Mouse (Mus musculus): ENCODE data around the gene Wnt5a.

Wnt5a gene

DNA sequence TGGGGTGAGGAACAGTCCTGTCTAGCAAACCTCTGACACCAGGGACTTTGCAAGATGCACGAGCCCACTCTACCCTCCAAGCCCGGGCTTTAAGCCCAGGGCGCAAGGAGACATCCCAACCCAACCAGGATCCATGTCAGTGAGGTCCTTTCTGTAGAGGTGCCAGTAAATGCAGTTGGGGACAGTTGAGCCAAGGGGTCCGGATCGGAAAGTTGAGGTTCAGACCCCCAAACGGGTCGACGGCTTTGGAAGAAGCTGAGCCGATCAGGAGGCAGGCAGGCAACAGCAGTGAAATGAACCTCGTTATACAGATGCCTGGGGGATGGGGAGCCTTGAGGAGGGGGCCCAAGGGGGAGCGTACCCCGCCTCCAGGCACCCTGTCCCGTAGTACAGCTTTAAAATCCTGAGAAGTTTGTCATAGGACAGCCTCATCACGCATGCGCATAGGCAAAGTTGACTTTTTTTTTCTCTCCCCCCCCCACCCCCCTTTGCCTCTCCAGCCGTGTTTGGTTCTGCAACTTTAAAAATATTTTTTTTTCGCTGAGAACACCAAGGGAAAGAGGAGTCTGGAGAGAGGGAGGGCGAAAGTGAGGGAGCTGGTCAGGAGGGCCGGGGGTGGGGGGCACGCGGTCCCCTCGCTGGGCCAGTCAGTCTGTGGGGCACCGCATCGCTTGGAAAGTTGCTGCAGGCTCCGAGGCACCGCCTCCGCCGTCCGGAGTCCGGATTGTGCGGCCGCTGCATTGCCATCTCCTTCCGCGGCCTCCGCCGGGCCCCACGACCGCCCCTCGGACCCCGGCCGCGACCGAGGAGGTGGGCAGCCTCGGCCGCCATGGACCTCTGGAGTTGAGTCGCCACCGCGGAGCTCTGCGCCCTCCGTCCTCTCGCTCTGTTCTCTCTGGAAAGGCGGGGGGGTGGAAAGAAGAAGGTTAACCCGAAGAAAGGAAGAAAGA, at the start of gene Wnt5a:
TSS of gene Wnt5a (plus strand) at position 650 of the 950 bp plus-strand sequence.
- DNase-seq (ENCODE audit: low read depth, low spot score): peak; percentile 10

DNA sequence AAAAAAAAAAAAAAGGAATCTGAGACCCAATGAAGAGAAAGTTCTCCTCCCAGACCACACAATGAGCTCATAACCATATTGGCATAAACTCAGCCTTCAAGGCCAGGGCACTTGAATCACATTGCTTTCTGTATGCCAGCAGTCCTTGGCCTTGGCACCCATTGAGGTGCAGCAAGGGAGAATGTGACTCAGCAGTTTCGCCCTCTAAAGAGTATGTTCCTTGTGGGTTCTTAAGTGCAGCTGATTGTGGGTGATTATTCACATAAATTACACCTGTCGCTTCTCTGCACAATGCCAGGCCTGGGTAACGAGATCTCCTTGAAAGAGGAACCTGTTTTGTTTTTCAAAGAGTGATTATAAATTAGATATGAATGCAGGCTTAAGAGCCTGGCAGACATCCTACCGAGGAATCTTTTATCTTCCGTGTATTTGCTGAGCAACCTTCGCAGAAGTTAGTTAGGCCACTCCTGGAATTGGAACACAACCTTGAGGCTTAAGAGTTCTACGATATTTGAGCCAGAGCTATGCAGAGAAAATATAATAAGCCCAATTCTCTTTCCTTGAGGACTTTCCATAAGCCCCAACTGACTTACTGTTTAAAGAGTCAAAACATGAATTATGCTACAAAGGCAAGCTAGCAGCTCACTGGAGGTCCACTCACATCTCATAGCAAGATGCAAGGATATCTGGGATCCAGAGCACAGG, 48.0 kb upstream of the Wnt5a start:
- peak; percentile 59 for DNase-seq (ENCODE audit: low read depth, low spot score)

DNA sequence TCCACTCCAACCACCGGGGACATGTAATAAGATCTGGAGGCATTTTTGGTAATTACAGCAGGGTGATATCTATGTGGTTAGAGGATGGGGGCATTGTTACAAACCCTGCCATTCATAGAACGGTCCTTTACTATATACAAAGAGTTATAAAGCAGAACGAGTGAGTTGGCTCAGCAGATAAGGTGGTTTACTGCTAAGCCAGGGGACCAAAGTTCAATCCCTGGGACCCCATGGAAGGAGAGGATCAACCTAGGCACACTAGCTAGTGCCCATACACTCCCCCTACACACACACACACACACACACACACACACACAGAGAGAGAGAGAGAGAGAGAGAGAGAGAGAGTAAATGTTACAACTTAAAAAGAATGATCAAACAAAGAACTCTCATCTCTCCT, 47.1 kb upstream of the Wnt5a start:
- DNase-seq (ENCODE audit: low read depth, low spot score): no peak

DNA sequence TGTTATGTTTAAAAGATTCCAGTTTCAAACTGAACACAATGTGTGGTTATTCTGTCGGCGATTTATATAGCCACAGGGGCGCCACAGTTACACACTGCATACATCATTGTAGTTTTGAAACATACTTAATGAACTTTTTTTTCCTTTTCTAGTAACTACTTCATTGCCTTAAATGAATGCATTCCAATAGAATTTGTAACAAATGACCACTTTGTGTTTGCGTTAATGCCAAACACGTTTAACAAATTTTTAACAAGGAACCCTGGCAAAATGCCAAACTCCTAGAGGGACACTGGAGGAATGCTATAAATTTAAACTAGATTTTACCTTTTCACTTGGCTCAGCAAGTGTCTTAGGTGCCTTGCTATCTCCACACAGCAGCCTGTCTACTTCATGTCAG, 36.6 kb upstream of the Wnt5a start:
- no peak for DNase-seq (ENCODE audit: low read depth, low spot score)

DNA sequence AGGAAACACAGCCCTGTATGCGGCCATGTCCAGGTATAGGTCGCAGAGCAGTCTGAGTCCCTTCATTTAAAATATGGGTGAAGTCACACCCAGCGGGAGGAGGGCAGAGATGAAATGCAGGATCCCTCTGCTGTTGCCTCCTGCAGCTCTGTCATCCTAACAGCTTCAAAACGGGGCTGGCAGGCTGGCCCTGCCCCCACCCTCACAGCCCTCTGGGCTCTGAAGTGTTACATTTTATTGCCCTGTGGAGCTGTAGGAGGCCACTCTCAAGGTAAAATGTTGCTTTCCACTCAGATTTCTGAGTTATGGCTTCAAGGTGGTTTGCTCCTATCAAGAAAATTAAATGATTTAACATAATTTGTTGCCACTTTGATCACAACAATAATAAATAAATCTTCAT, 34.9 kb upstream of the Wnt5a start:
- DNase-seq (ENCODE audit: low read depth, low spot score): no peak

DNA sequence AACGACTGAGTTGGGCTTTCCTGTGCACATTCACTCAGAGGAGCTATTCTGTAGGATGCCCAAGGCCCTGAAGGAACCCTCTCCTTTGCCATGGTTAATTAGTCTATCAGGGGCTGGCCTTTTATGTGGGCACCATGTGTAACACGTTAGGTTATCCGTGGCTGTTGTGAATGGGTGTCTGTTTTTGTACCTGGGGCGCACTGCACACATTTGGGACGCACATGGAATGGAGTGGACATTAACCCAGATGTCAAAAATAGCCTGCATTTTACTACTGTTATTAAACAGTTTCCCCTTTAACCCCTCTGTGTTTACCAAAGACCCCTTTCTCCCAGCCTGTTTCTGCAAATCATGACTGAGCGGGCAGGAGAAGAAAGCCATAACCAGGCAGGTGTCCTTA, 34.3 kb upstream of the Wnt5a start:
- DNase-seq (ENCODE audit: low read depth, low spot score): no peak

DNA sequence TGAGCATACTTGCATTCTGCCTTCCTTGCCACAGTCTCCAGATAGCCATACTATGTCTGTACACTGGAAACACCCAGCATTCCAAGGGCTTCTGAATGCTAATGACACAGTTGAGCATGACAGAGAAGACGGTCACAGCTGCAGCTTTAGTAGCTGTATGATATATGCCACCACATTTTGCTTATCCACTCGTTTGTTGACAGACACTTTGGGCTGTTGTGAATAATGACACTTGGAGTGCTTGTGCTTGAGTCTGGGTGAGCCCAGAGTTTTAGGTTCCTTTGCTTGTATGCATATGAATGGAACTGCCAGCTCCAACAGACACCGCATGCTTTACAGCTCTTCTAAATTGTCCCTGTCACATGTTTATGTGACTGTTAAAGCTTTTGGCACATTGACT, 29.5 kb upstream of the Wnt5a start:
- peak; percentile 33 for DNase-seq (ENCODE audit: low read depth, low spot score)

DNA sequence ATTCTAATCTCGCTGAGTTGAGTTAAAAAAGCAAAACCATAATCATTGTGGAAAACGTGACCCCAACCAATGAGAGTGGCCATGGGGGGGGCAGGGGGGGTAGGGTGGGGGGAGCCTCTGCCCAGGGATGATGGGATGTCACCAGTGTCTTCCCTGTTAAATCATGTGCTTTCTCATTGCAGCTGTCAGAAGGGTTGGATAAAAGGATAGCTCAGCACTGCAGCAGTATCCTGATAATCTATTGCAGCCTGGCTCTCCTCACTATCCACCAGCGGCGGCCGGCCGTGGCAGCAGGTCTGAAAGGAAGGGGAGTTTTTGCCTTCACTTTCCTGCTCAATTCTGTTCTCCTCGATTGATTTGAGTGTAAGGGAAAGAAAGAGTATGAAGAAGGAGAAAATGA, 29.1 kb upstream of the Wnt5a start:
- DNase-seq (ENCODE audit: low read depth, low spot score): no peak

DNA sequence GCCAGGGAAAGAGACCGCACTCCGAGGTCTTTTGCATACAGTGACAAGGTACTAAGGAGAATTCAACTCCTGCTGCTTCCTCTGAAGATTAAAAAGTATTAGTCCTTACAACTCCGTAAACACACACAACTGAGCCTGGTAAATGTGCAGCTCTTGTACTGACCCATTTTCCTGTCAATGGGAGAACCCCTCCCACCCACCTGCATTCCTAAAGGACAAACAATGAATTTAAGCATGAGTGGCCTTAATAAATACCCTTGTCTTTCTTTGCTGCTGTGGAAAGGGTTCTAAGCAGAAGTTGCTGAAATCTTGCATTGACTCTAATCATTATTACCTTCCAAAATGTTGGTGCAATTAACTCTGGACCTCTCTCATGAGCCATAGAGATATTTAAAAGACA, 27.8 kb upstream of the Wnt5a start:
- no peak for DNase-seq (ENCODE audit: low read depth, low spot score)

DNA sequence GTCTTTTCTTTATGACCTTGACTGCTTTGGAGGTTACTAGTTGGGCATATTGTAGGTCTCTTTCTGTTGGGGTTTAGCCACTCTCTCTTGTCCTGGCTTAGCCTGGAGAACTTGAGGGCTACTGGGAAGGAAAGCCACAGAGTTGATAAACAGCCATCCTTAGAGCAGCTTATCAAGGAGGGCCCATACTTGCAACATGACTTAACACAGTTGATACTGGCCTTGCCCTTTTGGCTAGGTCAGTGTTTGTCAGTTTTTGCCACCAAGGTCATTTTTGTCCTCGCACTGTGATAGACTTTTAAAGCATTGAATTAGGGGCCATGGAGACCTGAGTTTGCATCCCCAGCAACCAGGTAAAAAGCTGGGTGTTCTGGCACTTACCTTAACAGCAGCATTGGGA, 23.7 kb upstream of the Wnt5a start:
- DNase-seq (ENCODE audit: low read depth, low spot score): no peak

DNA sequence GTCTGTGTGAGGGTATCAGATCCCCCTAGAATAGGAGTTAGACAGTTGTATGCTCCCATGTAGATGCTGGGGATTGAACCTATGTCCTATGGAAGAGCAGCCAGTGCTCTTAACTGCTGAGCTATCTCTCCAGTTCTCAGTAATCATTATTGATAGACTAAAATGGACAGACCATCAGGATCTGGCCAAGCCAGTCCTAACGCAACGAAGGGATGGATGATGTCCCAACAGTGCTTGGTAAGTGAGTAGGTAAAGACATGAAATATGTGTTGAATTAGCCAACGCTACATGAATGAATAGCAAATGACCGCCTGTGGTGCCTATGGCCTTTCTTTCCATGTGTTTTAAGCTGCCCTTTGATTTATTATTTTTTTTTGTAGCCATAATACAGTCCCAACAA, 10.7 kb upstream of the Wnt5a start:
- DNase-seq (ENCODE audit: low read depth, low spot score): no peak

DNA sequence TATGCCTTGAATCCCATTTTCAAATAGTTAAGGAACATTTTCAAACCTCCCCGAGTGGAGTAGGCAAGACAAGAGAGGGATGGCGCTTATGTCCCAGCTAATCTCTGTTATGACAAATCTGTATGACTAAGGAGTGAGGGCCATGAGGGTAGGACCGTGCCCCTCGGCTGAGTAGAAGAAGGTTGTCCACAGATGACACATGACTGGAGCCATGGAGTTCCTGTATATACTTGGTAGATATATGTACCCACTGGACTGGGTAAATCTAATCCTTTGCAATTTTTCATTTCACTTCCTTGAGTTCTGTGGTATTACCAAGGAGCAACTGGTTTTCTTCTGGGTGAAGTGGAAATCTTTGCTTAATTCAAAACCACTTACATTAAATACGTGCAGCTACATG, 10.3 kb upstream of the Wnt5a start:
- no peak for DNase-seq (ENCODE audit: low read depth, low spot score)

DNA sequence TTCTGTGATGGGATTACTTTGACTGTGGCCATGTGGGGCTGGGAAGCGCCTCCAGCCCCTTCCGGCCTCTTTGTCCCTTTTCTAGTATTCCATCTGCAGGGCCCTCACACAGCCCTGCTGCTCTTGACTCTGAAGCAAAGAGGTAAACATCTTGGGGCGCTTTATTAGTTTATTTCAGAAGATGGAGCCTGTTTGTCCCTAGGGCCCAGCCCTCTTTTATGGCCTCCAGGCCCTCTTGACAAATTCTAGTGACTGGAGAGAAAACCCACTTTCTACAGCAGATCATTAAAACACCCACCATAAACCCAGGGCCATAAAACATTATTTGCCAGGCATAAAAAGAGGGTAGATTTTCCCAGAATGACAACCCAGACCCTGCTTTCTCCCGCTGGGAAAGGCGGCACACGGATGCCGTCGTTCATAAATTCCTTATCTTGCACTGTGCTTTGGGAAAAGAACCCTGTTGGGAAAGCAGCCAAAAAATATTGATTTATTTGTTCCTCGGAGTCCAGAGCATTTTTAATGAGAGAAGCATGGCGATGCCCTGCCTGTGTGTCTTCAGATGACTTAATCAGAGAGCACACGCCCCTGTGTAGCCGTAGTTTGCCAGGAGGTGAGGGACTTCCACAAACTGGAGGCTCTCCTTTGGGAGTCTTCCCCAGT, 3.2 kb upstream of the Wnt5a start:
- DNase-seq (ENCODE audit: low read depth, low spot score): no peak

DNA sequence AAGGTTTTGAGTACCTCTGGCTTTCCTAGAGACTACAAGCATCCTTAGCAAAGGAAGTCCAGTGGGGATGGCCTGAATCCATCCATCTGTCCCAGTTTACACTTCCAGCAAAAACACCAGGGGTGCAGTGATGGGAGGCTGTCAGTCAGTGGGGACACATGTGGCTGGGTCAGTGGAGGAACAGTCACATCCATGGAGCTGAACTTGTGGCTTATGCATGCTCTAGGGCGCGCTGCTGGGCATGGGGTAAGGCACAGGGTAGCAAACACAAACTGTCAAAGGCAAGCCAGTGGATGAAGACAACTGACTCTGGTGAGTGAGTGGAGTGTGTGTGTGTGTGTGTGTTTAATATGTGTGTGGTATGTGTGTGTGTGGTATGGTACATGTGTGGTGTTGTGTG, 1.3 kb upstream of the Wnt5a start:
- DNase-seq (ENCODE audit: low read depth, low spot score): no peak

DNA sequence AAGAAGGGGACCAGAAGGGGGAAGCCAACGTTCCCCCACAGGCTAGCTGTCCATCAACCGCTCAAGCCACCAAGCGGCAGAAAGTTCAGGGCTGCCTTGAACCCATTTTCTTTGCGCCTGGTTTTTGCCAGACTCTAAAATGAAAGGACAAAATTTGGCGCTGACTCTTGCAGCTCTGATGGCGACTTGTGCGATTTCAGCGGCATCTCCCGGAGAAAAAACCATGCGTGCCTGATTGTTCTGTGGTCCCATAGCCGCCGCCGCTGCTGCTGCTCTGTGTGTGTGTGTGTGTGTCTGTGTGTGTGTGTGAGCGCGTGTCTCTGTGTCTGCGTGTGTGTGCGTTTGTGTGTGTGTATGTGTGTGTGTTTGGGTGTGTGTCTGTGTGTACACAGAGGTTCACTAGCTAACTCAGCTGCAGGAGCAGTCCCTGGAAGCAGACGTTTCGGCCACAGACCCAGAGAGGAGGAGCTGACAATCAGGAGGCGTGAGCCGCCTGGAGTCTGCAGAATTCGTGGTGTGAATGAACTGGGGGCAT, 568 bp downstream of the Wnt5a start:
- DNase-seq (ENCODE audit: low read depth, low spot score): peak; percentile 52

DNA sequence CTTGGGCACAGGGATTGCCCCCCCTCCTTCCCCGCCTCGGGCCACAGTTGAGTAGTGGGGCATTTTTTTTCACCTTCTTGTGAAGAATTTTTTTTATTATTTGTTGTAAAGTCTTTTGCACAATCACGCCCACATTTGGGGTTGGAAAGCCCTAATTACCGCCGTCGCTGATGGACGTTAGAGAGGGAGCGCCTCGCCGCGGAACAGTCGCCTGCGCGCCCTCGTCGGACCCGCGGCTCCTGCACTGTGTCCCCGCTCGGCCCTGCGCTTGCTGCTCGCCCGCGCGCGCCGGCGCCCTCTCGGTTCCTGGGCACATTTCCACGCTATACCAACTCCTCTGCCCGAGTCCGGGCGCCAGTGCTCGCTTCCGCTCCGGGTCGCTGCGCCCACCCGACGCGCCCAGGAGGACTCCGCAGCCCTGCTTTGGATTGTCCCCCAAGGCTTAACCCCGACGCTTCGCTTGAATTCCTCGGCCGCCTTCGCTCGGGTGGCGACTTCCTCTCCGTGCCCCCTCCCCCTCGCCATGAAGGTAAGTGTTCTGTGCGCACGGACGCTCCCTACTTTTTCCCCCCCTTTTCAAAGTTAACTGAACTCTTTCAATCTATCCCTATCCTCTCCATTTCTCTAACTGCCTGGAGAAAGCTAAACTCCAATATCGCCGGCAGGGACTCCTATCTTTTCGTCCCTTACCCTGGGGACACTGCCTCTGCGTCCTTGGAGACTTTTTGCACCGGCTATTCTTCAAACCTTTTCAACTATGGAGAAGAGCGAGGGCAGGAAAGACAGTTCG, 1.2 kb downstream of the Wnt5a start:
- DNase-seq (ENCODE audit: low read depth, low spot score): peak; percentile 32

DNA sequence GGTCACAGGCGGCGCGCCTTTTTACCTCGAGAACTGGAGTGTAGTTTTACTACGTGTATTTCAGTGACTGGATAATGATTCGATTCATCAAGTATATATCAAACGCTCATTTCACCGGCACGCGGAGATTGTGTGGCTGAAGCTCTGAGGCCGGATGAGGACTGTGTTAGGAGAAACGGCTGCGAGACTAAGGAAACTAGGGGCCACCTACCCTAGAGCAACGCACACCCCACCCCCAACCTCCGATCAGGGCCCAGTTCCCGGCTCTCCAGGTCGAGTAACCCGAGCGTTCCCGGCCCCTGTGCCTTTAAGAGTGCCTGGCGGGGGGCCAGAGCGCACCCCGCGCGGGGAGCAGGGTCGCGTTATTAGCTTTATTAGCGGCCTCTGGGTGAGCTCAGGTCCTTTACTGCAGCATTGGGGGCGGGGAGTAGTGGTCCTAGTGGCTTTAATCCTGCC, 1.9 kb downstream of the Wnt5a start:
- peak; percentile 8 for DNase-seq (ENCODE audit: low read depth, low spot score)

DNA sequence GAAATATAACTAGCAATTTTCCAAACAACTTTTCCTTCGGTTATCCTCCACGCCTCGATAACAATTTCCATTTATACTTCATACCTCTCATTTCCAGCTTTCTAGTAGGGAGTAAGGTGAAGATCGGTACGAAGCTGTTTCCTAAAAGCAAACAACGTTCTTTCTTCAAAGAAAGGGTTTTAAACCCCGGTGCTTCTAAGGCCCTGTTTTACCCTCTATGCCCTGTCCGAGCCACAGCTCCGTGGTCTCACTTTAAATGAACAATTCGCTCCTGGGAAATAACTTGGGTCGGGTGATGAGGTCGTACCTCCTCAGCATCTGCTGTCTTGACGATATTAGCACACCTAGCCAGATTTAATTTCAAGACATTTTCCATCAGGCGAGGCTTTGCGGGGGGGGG, 2.5 kb downstream of the Wnt5a start:
- no peak for DNase-seq (ENCODE audit: low read depth, low spot score)

DNA sequence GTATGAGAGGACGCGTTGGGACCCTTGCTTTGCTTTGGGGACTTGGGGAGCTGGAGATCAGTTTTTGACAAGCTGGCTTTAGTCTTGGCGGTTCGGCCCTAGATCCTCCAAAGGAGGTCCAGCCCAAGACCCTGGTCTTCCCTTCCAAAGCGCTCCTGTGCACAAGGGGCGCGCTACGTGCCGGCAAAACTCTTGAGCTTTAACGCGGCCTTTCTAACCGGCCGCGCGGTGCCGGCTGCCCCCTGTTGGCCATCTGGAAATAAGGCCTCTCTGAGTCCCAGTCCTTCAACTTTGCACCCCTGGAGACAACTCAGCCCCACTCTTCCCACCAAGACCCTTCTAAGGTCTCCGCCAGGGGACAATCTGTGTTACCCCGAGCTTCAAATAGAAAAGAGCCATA, 2.9 kb downstream of the Wnt5a start:
- peak; percentile 68 for DNase-seq (ENCODE audit: low read depth, low spot score)

DNA sequence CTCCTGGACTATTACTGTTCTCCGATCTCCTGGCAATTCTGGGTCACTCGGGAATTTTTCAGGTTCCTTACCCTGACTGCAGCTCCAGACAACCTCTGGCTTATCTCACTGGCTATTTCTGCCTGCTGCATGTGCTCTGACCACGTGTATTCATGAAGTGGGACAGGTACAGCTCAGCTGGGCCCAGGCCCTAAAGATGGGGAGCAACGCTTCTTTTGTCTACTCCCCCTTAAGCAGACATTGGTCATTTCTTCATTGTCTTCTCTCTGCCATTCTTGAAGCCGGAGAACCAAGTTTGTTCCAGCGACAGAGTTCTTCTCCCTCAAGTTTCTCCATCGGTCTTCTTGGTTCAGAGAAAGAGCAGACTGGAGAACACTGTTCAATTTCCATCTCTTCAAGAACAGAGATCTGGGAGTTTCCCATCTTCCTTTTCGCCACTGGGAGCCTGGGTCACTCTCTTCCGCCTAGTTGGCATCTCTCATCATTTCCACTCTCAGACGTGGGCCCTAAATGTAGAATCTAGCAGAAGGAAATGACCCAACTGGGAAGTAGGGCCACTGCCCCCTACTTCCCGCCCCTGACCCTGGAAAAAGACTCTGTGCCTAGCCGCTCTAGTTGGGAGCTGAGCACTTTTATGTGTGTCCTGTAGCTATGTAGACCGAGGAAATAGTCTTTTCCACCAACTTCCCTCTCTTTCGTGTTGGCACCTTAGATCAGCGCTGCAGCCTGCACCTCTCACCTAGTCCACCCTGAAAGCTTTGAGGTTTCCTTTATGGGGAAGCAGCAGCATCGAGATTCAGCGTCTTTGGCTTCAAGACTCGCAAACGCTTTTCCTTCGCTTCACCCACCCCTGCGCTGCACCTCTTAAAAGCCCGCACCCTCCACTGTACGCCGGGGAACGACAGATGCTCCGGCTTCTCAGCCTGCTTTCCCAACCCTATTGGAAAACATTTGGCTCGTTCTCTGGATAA, 4.0 kb downstream of the Wnt5a start:
- peak; percentile 9 for DNase-seq (ENCODE audit: low read depth, low spot score)

All from brain, adult 2 months (tissue).